Mouse (Mus musculus): Measurements from ENCODE around the gene Rps24.

Rps24 gene

DNA sequence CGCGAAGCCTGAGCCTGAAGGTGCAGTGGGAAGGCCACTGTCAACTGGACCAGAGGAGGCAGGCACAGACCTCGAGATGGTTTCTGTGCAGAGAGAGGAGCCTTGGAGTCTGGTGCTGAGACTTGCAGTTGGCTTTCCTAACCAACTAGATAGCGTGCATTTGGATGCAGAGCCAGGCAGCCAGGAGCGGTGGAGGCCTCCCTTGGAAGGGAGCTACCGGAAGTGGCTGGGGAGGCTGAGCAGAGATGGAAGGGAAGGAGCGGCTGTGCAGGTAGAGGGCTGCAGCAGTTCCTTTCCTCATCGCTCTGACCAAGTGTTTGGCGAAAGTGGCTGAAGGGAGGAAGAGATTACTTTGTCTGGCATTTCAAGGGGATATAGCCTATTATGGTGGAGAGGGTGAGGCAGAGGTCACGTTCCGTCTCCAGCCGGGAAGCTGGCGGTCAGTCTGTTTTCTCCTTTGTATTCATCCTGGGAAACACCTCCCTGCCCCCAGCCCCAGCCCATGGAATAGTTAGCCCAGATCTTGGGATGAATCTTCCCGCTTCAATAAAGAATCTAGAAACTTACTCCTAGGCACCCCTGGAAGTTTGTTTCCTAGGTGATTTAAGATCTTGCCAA lies 20.6 kb downstream of the Rps24 start:
- in situ Hi-C loops (cut with MboI; ENCODE audit: low pct_unique_long_range_greater_than_20kb in 1 of 2, low sequenced_read_pairs in 2 of 2, unreplicated experiment in 1 of 2): loop anchor here in 1 of 2 experiments (10.0 kb wide), 1 partner anchor 77 kb away; no protein-coding TSS in a partner anchor

DNA sequence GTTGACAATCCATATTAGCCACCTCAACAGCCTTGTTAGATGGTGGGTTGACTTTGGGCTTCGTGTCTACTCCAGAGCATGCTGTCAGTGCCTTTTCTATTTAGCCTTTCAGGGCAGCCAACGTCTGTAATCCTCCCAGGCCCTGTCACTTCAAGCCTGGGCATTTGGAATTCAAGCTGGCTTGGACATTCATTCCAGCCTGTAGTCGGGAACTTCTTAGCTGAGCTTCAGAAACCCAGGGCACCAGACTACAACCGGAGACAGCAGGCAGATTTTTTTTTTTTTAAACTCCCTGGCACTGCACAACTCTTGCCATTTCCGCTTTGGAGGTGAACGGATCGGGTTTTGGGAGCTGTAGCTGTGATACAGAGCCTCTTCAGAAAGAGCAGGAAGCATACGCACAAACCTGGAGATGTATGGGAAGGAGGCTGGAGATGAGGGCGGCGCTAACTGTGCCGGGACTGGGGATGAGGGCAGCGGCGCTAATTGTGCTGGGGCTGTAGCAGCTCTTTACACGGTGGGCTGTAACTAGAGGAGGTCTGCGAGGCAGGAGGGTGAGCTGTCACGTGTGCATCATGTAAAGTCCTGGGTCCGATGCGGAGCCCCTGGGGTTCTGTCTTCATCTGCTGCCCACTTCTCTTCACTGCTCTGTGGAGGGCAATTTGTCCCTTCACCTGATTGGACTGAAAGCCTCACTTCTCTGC lies 21.3 kb downstream of the Rps24 start:
- in situ Hi-C loops (cut with MboI; ENCODE audit: low pct_unique_long_range_greater_than_20kb in 1 of 2, low sequenced_read_pairs in 2 of 2, unreplicated experiment in 1 of 2): loop anchor here in 1 of 2 experiments (10.0 kb wide), 1 partner anchor 77 kb away; no protein-coding TSS in a partner anchor

DNA sequence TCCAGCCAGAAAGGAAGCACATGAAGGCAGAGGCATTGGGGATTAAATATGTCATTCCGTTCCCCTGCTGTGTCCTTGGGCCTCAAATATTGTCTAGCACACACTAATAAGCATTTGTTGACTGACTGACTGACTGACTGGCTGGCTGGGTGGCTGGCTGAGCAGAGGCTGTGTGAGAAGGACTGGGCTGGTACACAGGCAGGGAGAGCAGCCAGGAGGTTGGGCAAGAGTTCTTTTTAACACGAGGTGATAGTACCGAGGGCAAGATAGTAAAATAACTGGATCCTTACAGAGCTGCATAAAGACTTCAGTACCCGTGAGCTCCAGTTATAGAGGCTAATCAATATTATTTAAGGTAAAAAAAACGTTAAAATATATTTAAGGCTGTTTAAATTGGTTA lies 22.6 kb downstream of the Rps24 start:
- in situ Hi-C loops (cut with MboI; ENCODE audit: low pct_unique_long_range_greater_than_20kb in 1 of 2, low sequenced_read_pairs in 2 of 2, unreplicated experiment in 1 of 2): loop anchor here in 1 of 2 experiments (10.0 kb wide), 1 partner anchor 75 kb away; no protein-coding TSS in a partner anchor

DNA sequence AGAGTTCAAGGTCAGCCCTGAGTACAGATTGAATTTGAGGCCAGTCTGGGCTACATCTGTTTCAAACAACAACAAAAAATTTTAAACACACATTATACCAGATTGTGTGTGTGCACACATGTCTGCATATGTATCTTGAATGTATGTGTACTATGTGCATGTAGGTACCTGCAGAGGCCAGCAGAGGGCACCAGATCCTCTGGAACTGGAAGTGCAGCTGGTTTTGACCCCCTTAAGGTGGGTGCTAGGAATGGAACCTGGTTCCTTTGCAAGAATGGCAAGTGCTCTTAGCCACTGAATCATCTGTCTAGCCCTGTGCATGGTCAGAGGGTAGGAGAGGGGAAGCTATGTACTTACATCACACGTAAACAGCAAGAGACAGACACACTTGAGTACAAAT lies 23.3 kb downstream of the Rps24 start:
- in situ Hi-C loops (cut with MboI; ENCODE audit: low pct_unique_long_range_greater_than_20kb in 1 of 2, low sequenced_read_pairs in 2 of 2, unreplicated experiment in 1 of 2): no loop called here

DNA sequence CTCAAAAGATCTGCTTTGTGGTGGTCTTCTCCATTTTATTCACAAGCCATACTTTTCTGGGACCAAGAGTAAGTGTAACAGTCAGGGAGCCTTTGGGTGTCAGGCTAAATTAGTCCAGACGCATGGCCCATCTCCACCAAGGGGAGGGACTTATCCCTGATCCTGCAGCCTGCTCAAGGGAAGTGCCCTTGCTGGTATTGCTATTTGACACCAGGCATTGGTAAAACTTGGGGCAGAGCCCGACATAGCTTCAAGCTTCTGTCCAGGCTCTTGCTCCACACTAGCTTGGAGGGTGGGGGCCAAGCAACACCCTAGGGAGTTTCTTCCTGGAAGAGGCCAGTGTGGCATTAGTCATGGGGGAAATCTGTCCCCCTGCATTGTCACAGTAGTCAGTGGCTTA lies 23.8 kb downstream of the Rps24 start:
- in situ Hi-C loops (cut with MboI; ENCODE audit: low pct_unique_long_range_greater_than_20kb in 1 of 2, low sequenced_read_pairs in 2 of 2, unreplicated experiment in 1 of 2): no loop called here

DNA sequence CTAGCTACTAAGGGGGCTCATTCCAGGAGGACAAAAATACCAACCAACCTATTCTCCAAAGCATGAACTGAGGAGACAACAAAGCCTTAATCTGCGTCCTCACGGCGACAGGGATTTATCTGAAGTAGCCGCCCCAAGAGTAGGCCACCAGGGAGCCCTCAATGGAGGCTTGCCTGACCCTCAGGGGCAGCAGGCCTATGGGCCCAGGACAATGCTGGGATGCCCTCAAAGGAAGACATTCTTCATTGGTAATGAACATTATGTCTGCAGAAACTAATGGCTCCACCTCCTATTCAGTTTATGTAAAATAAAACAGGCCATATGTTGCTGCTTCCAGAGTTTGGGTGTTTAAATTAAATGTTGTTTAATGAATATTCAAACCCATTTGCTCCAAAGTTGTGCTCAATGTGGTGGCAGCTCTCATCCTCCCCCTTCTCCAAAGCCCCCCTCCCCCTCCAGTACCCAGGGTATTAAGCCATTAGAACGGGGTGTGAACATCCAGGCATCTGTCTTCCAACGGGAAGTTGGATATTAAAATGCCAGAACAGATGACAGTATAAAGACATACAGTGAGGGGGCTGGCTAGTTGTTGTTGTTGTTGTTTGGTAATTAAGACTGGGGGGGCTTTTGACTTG lies 25.7 kb downstream of the Rps24 start:
- in situ Hi-C loops (cut with MboI; ENCODE audit: low pct_unique_long_range_greater_than_20kb in 1 of 2, low sequenced_read_pairs in 2 of 2, unreplicated experiment in 1 of 2): no loop called here

DNA sequence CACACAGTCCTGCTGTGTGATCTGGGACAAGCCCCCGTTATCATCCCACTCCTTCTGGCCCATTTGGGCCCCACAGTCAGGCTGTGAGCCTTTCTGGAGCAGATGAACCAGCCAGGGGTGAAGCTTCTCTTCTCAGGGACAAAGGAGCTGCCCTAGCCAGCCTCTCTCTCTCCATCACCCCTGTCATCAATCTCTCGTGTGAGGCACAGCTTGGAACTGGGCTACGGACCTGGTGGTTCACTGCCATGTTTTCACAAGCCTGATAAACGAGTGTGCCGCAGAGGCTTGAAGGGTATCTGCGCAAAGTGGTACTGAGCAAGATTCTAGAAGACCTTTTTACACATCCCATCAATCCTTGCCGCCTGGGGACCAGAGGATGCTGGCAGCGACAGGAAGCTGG lies 34.7 kb downstream of the Rps24 start:
- in situ Hi-C loops (cut with MboI; ENCODE audit: low pct_unique_long_range_greater_than_20kb in 1 of 2, low sequenced_read_pairs in 2 of 2, unreplicated experiment in 1 of 2): no loop called here

DNA sequence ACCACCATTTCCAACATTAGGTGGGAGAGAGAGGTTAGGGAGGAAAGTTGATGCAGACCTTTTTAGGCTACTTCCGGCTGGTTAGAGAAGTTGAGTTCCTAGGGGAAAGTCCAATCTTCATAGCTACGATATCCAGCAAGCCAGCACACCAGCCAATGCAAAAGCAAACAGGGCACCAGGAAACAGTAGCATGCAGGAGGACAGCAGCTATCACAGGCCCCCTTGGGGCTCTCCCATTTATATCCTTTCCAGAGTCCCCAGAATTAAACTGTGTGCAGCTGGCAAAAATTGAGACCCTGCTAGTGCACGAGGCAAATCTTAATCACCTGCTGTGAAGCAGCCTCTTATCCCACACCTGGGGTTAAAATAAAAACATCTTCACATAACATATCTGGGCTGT lies 38.2 kb downstream of the Rps24 start:
- in situ Hi-C loops (cut with MboI; ENCODE audit: low pct_unique_long_range_greater_than_20kb in 1 of 2, low sequenced_read_pairs in 2 of 2, unreplicated experiment in 1 of 2): no loop called here

DNA sequence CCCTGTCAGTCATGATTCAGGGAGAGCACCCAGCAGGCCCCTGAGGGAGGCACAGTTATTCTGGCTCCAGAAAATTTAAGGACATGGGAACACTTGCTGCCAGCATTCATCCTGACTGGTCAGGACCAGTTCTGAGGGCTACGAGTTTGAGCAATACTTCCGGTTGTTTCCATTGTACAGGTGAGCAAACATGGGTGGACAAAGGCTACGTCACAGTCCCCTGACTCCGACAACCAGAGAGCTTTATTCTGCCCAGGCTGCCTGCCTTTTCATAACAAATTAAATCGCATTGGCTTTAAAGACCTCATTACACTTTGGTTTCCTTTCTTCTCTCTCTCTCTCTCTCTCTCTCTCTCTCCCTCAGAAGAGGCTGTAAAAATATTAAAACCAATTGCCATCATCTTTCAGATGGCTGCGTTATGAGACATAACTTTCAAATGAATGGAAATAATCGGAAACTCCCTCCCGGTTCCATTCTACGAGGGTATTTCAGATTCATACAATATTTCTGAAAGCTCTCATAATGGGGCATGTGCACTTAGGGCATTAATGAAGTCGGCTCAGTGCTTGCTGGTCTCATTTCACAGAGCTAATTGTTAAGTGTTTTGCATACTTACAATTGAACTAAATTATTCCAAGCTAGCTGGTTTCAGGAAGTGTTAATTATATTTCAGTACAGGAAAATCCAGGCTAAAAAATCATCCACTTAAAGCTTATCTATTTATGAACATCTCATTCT lies 38.9 kb downstream of the Rps24 start:
- in situ Hi-C loops (cut with MboI; ENCODE audit: low pct_unique_long_range_greater_than_20kb in 1 of 2, low sequenced_read_pairs in 2 of 2, unreplicated experiment in 1 of 2): no loop called here

DNA sequence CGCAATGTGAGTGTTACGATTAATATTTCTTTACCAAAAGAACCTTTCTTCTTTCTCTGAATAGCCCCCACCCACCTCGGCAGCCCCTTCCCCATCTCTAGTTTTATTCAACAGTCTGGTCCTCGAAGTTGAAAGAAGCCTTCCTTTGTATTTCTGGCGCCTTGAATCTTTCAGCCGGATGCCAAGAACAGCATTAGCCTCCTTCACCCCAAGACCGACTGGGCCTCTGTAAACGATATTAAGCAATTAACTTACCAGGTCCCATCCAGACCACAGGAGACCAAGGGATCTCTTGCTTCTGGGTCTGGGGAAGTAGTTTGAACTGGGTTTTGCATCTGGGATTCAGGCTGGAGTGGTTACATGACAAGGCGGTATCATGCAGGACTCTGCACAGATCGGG lies 39.5 kb downstream of the Rps24 start:
- in situ Hi-C loops (cut with MboI; ENCODE audit: low pct_unique_long_range_greater_than_20kb in 1 of 2, low sequenced_read_pairs in 2 of 2, unreplicated experiment in 1 of 2): no loop called here

DNA sequence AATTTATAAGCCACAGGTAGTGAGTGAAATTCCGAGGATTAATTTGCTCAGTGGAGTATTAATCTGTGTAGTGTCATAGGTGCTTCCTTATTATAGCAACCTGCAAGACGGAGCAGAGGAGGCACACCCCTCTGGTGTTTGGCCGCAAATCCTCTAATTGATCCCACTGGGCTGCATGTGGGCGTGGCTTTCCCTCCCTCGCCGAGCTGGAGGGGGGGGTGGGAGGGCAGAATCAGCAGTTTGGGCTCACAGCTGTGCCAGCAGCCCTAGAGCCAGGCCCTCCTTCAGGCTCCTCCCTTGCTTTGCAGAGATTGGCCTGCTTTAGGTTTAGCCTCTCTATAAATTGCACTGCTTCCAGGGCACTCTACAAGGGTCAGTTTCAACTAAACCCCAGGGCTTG lies 43.3 kb downstream of the Rps24 start:
- in situ Hi-C loops (cut with MboI; ENCODE audit: low pct_unique_long_range_greater_than_20kb in 1 of 2, low sequenced_read_pairs in 2 of 2, unreplicated experiment in 1 of 2): no loop called here

DNA sequence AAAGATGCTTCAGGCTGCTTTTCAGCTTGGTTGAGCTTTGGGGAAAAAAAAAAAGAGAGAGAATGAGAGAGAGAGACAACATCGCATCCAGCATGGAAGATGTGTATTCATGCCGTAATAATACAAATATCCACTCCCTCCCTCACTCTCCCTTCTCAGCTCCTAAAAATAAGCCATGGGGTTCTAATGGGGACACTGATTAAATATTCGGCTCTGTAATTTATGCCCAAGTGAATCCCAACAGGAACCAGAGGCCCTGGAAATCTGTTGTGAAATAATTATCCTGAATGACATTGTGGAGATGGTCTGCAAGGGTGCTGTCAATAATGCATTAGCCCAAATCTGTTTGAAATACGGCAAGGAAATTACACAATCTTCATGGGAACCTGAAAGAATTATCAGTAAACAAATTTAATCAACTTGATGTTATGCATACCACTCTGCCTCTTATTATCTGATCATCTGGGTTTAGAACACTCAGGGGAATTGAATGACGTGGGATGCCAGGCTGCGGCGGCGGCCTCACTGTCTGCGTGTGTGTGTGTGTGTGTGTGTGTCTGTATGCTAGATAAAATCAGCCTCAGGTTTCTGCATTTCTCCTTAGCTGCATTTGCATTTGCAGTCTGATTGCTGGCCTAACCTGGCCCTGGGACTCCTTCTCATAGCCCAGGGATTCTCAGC lies 48.1 kb downstream of the Rps24 start:
- in situ Hi-C loops (cut with MboI; ENCODE audit: low pct_unique_long_range_greater_than_20kb in 1 of 2, low sequenced_read_pairs in 2 of 2, unreplicated experiment in 1 of 2): no loop called here

DNA sequence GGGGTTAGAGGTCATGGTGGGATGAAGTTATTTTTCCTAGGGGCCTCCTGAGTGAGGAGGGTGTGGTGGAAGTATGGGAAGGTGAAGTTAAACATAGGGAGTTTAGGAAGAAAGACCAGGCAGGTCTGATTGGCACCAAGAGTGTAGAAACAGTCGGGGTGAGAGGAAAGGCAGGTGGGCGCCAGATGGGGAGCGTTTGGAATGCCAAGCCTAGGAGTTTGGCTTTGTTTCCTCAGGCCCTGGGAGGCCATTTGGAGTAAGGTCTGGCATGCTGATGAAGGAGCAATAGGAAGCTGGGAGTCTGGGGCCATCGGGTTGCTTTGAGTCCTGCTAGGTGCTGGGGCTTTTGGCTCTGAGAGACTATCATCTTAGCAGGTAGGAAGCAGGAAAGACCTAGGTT lies 56.0 kb downstream of the Rps24 start:
- in situ Hi-C loops (cut with MboI; ENCODE audit: low pct_unique_long_range_greater_than_20kb in 1 of 2, low sequenced_read_pairs in 2 of 2, unreplicated experiment in 1 of 2): no loop called here

DNA sequence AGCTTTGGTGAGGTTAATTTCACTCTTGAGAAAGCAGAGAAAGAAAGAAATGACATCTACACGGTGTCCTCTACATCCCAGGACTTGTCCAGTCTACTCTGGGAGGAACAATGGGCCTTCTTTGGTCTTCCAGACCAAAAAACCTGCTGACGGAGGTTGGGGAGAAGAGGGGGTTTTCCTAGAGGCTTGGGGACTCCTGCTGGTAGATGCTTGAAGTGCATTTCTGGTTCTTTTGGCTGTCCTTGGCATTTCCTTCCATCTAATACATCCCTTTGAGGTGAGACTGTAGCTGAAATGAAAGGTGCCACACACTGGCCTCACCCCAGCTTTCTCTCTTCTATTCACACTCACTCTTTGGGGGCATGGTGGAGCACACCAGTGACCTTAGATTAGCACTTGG lies 57.1 kb downstream of the Rps24 start:
- in situ Hi-C loops (cut with MboI; ENCODE audit: low pct_unique_long_range_greater_than_20kb in 1 of 2, low sequenced_read_pairs in 2 of 2, unreplicated experiment in 1 of 2): no loop called here
